Mouse (Mus musculus): ENCODE measurements around the gene Cga.

Cga gene

GRCm38 (mm10) chr4:34893479-34893878 is at the start of gene Cga:
Gene Cga (plus strand): TSS chr4:34893779.
- DNase-seq (ENCODE audit: low read depth, low spot score): no peak

DNA sequence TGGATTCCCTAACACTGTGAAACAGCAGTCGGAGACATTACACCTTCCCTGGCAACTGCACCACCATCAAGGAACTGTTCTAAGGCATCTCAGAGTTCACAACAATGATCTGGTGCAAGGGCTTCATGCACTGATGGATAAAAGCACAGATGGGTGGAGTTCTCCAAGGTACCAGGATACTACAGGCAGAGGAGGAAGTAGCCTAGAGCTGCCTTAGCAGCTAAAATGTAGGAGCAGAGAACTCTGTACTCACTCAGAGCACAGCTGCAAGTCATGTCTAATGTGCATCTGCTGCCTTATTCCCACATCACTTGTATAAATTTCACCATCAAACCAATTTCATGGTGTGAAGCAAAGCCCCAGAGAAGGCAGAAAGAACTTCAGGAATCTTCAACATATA is 49.7 kb upstream of the Cga start:
- no peak for DNase-seq (ENCODE audit: low read depth, low spot score)

DNA sequence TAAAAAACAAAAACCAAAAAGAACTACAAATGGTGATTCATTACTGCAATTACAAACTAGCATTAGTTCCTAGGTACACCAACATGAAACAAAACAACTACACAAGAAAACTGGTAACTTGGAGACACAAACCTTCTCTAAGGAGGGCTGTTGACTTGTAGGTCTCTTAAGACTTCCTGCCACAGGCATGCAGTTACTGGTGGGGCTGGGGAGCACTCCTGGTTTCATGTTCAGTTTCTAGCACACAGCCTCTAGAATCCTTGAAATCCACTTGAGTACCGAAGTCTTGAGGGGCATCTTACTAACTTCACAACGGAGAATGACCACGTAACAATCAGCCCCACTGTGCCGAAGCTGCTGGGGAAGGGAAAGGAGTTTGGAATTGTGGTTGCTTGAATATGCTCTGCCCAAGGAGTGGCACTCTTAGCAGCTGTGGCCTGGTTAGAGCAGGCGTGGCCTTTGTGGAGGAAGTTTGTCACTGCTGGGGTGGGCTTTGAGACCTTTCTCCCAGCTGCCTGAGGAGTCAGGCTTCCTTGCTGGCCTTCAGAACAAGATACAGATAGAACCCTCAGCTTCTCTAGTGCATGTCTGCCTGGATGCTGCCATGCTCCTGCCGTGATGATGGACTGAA is 45.8 kb upstream of the Cga start:
- DNase-seq (ENCODE audit: low read depth, low spot score): peak; percentile 13

DNA sequence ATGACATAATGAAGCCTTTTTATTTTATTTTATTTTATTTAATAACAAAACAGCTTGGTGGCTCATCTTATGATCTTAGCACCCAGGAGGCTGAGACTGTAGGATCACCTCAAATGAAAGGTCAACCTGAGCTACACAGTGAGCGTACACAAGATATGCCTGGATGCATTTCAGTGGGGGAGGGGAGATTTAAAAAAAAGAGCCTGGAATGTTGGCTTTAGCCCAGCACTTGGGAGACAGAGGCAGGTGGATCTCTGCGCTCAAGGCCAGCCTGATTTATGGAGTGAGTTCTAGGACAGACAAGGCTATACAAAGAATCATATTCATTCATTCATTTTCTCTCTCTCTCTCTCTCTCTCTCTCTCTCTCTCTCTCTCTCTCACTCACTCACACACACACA is 43.4 kb upstream of the Cga start:
- DNase-seq (ENCODE audit: low read depth, low spot score): no peak

- no peak for DNase-seq (ENCODE audit: low read depth, low spot score)
Observed at GRCm38 (mm10) chr4:34852051-34852450, 41.5 kb upstream of the Cga start.

DNA sequence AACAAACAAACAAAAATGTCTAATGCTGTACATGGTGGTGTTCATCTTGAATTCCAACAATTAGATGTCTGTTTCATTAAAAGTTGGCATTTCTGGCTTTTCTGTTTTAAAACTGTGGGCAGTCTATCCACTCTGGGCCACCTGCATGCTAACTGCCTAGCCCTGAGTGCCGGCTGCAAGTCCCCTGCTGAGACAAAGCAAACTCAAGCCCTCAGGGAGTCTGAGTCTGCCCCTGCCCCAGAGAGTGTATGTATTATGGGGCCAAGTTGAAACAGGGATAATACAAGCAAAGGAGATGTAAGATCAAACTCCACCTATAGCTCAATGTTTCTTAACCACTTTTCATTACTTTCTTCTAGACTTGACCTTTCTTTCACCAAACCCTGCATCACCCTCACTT is 37.6 kb upstream of the Cga start:
- no peak for DNase-seq (ENCODE audit: low read depth, low spot score)

DNA sequence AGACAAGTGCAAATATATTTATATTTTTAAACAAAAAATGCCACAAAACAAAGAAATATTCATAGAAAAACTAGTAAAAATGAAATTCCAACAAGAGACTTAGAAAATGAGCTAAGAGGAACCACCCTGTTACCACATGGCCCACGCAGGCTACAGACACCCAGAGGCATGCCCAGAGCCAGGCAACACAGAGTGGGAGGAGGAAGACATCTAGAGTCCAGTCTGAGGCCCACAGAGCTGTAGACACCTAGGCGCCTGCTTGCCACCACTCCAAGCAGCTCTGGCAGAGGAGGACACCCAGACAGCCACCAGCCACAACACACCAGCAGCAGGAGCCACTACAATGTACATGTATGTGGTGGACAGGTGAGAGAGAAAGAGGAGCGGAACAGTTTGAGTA is 34.7 kb upstream of the Cga start:
- DNase-seq (ENCODE audit: low read depth, low spot score): no peak

DNA sequence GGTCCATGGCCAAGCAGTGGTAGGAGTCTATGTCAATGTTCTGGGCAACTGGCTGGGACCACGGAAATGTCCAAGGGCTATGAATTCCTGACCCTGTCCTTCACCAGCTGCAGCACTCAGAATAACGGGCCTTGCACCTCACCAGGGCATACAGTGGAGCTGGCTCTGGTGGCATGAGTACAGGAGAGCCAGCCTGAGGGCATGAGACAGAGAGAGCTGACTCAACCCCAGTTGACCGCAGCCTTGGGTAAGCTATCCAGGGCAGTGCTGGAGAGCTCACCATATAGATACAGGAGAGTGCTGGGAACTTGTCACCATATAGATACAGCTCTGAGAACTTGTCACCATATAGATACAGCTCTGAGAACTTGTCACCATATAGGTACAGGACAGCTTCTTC is 34.2 kb upstream of the Cga start:
- no peak for DNase-seq (ENCODE audit: low read depth, low spot score)

DNA sequence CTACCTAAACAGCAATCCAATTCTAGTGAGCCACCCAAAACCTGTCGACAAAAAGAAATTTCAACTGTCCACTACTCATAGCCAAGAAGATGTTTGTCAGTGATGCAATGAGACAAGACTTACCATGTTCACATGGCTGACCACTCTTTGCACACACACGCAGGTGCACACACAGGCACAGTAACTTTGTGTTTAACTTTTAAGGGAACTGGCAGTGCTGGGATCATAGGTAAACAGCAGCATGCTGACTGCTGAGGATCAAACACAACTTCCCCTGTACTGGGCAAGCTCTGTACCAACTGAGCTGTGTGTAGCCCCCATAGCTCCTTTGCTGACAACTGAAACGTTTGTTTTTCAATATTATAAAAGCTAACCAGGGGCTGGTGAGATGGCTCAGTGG is 32.1 kb upstream of the Cga start:
- DNase-seq (ENCODE audit: low read depth, low spot score): no peak

DNA sequence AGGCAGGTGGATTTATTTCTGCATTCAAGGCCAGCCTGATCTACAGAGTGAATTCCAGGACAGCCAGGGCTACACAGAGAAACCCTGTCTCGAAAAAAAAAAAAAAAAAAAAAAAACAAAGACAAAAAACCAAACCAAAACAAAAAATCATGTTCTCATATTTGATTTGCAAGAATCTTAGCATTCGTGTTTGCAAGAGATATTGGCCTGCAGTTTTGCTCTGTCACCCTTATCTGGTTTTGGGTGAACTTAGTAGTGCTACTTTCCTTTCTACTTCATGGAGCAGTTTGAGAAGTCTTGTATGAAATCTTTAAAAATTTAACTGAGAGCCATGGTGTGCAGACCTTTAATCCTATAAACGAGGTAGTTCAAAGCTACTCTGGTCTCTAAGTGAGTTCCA is 23.8 kb upstream of the Cga start:
- DNase-seq (ENCODE audit: low read depth, low spot score): no peak

DNA sequence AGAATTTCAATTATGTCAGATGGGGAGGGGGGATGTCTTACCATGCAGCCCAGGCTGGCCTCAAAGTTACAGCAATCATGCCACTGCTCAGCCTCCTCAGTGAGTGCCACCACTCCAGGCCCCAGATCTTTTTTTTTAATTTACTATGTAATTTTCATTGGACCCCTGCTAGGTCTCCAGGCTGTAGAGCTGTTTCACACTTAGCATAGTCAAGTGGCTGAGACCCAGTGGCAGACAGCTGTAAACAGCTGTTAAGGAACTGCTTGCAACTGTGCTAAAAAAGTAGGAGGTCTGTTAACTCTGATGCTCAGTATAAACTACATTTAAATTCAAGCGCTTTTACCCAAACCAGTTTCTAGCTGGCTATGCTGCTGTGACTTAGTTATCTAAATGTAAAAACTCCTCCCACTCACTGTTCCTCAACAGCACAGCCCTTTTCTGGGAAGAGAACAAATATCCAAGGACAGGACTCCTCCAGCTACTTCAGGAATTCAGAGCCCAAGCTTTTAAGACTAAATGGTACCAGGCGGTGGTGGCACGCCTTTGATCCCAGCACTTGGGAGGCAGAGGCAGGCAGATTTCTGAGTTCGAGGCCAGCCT is 20.6 kb upstream of the Cga start:
- no peak for DNase-seq (ENCODE audit: low read depth, low spot score)

DNA sequence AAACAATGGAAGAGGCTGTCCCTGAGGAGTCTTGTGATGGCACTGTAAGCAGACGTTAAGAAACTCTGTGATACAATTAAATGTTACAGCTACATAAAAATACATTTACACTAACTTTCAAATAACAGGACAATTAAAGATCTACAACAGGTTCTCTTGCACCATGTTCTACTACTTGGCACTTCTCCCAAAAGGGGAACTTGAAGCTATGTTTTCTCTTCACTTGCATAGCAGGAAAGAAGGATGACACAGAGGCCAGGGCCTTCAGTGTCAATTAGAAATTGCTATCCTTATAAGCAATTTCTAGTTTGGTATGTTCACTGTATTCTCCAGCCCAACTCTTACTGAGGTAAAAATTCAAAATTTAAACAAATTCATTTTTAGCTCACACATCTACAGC is 19.3 kb upstream of the Cga start:
- no peak for DNase-seq (ENCODE audit: low read depth, low spot score)

- DNase-seq (ENCODE audit: low read depth, low spot score): peak; percentile 62
Observed at GRCm38 (mm10) chr4:34880921-34881650, 12.5 kb upstream of the Cga start.

- DNase-seq (ENCODE audit: low read depth, low spot score): no peak
Observed at GRCm38 (mm10) chr4:34881851-34882250, 11.7 kb upstream of the Cga start.

DNA sequence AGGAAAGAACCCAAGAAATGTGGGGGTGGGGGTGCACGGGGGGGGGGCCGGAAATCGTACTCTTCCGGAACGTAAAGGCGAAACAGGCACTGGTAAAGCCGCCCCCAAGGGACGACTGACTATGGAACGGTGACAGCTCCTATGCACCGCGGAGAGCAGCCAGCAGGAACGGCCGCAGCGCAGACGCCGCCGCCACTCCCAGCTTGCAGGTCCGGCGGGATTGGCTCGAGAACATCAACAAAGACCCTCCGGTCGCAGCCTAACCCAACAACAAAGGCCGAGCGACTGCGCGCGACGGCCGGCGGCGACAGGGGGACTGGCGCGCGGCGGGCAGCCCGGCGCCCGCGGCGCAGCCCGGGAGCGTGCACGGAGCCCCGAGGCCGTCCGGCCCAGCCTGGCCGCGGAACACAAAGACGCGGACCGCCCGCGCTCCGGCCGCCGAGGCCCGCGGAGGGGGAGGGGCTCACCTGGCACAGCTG is 11.2 kb upstream of the Cga start:
- DNase-seq (ENCODE audit: low read depth, low spot score): peak; percentile 76

DNA sequence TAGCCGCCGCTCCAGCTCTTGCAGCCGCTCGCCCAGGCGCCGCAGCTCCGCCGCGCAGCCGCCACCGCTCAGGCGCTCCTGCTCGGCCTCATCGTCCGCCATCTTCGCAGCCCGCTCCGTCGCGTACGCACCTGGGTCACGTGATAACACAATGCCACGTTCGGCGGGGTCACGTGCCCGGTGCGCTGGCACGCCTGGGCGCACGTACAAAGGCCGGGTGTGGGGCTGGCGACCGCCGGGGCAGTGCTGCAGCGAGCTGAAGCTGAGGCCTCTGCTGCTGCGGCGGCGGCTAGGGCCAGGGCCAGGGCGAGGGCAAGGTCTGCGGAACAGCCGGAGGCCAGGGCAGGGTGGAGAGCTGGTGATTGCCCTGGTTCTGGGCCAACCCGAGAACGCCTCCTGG is 10.8 kb upstream of the Cga start, which contains the start of gene Zfp292:
TSS of gene Zfp292 (minus strand) at position 143 of the 400 bp plus-strand sequence.
- peak; percentile 94 for DNase-seq (ENCODE audit: low read depth, low spot score)

GRCm38 (mm10) chr4:34883366-34884029 is 10.1 kb upstream of the Cga start:
- no peak for DNase-seq (ENCODE audit: low read depth, low spot score)

DNA sequence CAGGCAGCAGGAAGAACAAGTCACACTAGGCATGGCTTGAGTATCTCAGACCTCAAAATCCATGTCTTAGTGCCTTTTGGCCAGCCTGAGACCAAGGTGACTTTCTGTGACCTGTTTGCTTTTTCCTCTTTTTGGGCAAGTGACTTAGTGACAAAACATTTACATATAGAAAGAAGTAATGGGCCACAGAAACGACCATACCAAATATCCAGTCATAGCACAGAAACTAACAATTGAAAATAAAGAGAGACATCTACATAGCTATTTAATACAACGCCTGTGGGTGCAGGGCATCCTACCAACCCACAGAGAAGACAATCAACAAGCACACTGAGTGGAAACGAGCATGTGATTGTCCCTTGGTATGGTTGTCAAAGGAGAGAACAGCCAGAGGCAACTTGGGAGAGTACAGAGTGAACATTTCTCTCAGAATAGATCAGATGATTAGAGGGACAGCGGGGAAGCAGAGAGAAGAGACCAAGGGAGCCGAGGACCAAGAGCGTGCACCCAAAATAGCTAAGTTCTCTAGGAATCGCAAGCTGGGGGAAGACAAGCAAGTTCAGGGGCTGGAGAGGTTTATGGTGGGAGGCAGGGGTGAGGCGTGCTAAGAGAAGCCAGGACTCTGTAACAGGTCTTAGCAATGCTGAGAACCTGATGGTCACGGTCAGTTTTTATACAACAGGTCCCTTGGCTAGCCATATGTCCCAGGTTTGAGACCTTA is 7.8 kb upstream of the Cga start:
- DNase-seq (ENCODE audit: low read depth, low spot score): no peak

- DNase-seq (ENCODE audit: low read depth, low spot score): peak; percentile 89
Observed at GRCm38 (mm10) chr4:34886490-34887111, 7.0 kb upstream of the Cga start.

DNA sequence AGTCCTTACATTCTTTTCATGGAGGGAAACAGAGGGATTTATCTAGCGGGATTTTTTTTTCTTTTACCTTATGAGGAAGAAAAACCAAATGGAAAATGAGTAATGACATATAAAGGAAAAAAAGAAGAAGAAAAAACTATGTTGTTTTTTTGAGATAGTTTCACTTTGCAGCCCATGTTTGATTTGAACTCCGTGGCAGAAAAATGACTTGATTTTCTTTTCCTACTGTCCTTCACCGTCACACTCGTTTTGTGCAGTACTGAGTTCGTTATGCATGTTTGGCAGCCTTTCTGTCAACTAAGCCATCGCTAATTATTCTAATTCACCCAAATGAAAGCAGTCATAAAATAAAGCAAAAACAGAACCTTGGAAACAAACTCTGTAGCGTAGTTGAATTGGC is 6.3 kb upstream of the Cga start:
- DNase-seq (ENCODE audit: low read depth, low spot score): peak; percentile 24

DNA sequence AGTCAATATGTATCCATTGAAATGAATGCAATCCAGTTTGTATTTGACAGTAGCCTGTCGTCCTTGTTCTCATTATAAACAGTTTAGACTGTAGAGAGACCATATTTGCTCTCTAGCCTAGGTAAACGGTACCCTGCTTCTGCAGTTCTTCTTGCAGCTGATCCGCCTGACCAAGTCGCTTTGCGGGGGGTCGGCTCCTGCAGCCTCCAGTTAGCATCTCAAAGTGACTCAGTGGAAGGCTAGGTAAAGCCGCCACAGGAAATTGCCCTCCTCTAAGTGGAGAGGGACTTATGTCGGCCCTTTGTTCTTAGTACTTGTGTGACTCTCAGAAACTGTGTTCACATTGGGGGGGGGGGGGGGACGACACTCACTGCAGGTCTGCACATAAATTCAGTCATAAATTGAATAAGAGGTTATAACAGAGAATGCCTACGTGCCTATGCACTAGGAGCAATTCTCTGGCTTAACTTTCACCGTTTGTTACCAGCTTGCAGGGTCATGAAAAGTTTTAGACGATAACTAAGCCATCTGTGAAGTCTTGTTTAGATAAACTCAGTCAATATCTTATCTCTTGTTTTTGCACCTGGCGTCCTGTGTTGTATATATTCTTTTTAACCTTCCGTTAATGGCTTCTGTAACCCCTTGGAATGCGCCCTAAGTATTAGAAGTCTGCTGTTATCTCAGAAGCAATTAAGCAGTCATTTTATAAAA is 4.3 kb upstream of the Cga start:
- DNase-seq (ENCODE audit: low read depth, low spot score): no peak
